Mouse (Mus musculus) frontal cortex, postnatal 36 days (tissue): ENCODE measurements around the gene Gng12.

Experiments
- DNase-seq, 2 experiments: peaks; one replicate each; pipeline ENCODE4 v3.0.0; 2022; ENCODE audit warnings: low spot score in 2 of 2

Gene Gng12

GRCm38 (mm10) chr6:67050063-67050462 lies 153.9 kb downstream of the Gng12 start:
- no peak for DNase-seq

GRCm38 (mm10) chr6:67056108-67056888 lies 160.1 kb downstream of the Gng12 start:
- DNase-seq = no peak

GRCm38 (mm10) chr6:67056889-67057564 lies 160.8 kb downstream of the Gng12 start:
- DNase-seq = no peak

DNA sequence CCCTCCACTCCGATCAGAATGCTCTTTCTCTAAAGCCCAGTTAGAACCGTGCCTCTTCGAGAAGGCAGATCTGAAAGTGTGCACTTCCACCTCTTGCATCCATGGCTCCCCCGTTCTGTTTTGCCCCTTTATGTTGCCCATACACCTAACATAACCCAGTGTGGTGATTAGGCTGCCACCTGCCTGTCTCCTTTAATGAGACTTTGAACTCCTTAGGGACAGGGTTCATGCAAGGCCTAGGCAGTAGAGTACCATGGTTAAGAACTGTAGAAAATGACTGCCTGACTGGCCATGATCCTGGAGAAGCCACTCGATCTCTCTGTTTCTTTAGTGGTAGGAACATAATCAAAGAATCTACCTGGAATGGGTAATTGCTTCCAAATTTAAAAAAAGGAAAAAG lies 161.4 kb downstream of the Gng12 start:
- DNase-seq = no peak

- no peak for DNase-seq
These were observed 161.9 kb downstream of the Gng12 start for GRCm38 (mm10) chr6:67057991-67058696.

DNA sequence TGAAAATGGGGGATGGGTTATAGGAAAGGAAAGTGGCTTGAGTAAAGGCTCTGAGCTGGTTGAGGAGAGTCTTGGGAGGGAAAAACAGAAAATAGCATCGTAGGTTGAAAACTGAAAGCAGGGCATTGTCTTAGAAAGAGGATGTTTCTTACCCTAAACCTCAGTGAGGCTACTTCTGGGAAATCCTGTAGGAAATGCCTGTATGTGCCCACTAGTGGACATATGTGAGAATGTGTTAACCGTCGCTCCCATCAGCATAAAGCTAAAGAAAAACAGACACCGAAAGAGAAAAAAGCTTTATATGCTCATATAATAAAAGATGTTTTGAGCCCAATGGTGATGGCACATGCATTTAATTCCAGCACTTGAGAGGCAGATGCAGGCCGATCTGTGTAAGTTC lies 163.9 kb downstream of the Gng12 start:
- no peak for DNase-seq

DNA sequence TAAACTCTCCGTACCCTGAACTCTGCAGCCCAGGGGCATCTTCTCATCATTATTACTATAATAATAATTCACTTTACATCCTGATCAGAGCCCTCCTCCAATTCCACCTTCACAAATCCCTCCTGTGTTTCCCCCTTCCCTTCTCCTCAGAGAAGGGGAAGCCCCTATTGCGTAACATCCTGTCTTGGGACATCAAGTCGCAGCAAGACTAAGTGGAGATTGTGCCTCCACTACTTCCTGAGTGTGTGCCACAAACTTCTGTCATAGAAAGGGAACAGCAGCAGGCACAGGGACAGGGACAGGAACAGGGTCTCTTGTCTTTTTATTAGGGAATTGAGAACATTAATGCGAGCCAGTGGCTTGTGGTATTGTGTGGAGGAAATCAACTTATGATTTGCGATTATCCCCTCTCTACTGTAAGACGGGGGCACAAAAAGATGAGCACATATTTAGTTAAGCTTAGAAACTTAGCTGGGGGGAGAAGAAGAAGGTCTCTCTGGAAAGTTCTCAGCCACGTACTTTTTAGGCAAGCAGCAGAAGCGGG lies 173.1 kb downstream of the Gng12 start:
- DNase-seq = no peak

DNA sequence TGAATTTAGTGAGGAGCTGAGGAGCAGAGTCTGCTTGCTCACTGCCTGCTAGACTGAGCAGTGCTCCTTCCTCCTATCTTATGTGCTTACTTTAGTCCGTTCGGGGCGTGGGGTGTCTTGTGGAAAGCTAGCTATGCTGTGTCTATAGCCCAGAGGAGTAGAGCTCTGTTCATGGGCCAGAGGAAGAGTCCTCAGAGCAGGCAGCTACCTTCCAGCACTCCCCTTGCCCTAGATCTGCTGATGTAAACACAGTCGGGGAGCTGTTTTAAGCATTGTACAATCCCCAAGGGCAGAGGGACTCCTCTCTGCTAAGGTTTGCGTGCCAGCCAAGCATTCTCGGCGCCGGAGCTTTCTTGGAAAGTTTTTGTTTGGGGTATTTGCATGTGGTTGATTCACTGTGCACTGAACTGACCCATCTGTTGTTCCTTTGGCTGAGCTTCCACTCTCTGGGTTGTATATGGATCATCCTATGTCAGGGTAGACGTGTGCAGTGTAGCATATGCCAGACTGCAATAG lies 173.7 kb downstream of the Gng12 start:
- DNase-seq = peak in 1 of 2 experiments; percentile 3
